Mouse (Mus musculus) hematopoietic stem cell, adult 5-6 weeks (primary cell): ENCODE data around the gene 1700001O22Rik. TPM values are rescaled to one million over a fixed set of nuclear protein-coding genes. Genes with fewer than 3 reads are reported as not detected.

Source experiments
- ATAC-seq, 2 experiments: fragments of 125-278 bp in 1 of 2; replicated peaks in 1 of 2; 2 replicates each; pipeline ENCODE4 v1.8.0; 2016 to 2017; ENCODE audit warnings: inconsistent platforms in 2 of 2, mild to moderate bottlenecking in 2 of 2, moderate number of reproducible peaks in 2 of 2, low read depth in 1 of 2, moderate TSS enrichment in 1 of 2; ENCODE audit not compliant: low FRiP score in 2 of 2, poor library complexity in 2 of 2, severe bottlenecking in 2 of 2, insufficient read depth in 1 of 2, low TSS enrichment in 1 of 2
- total RNA-seq: library from RNA; stranded (forward); fragments of 172-1452, 232-1000 nt; gene quantifications from 2 replicates; pipeline ENCODE4 v1.2.3, GENCODE M21; 2017

The 1700001O22Rik gene
- total RNA-seq, 1 experiment from 2014 or later, result 1.8 TPM

DNA sequence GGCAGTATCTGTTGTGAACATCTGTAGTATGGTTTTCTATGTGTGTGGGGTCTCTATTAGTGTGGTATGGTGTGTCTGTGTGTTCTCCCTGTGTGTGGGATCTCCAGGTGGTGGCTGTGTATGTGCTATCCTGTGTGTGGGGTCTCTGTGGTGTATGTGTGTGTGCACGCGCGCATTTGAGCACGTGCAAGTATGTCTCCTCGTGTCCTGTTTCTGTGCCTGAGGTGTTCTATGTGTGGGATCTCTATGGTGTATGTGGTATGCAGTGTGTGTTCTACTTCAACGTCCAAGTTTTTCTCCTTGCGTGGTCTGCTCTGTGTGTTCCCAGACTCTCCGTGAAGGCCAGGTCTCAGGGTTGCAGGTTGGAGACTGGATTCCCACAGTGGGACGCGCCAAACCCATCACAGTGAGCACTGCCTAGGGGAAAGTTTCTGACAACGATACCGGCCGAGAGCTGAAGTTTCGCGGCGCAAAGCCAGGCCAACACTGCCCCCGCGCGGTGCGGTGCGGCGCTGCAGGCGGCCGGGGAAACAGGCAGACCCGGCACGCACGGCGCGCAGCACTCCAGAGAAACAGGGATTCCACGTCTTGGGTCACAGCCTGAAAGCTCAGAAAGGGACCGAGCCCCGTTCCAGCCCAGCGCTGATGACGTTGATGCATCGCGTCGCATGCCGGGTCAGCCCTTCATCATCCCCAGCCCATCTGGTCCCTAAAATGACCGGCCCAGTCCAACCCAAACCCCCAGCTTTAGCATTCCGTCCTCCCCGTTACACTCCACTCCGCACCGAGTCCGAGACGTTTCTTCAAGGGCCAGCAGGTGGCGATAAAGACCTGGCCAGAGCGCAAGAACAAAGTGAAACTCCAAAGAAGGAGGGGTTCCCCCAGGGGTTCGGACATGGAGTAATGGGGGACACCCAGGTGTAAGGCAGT lies 9.0 kb downstream of the 1700001O22Rik start:
- ATAC-seq, result peak; percentile 70 to 79

DNA sequence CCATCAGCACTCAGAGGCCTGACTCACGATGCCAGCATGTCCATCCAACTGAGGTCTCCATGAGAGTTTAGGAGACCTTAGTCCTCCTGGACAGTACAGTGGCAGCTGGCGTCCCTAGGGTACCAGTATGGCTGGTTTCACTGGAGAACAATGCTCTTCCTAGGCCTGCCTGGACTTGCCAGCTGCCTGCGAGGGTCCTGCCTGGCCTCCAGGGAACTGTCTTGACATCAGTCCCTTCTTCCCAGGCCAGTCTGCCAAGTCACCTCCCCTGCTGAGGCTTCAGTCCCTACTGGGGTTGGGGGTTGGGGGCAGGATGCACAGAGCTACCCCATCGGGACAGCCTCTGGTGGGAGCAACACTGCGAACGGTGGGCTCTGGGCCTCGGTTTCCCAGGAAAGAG lies 11.4 kb downstream of the 1700001O22Rik start:
- ATAC-seq, result no peak

DNA sequence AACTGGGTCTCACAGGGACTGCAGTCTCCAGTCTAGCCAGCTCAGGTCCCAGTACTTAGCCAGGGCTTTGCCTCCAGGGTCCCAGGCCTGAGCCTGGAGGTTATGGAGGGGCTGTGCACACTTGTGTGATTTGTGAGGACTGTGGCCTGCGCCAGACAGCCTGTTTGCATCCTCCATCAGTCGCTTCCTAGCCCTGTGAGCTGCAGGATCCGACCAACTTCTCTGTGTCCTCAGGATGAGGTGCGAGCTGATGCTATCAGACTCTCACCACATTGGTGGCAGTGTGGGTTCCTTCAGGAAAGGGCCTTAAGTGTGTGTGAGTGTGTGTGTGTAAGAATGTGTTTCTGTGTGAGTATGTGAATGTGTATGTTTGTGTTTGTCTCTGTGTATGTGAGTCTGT lies 16.0 kb downstream of the 1700001O22Rik start:
- no peak for ATAC-seq

DNA sequence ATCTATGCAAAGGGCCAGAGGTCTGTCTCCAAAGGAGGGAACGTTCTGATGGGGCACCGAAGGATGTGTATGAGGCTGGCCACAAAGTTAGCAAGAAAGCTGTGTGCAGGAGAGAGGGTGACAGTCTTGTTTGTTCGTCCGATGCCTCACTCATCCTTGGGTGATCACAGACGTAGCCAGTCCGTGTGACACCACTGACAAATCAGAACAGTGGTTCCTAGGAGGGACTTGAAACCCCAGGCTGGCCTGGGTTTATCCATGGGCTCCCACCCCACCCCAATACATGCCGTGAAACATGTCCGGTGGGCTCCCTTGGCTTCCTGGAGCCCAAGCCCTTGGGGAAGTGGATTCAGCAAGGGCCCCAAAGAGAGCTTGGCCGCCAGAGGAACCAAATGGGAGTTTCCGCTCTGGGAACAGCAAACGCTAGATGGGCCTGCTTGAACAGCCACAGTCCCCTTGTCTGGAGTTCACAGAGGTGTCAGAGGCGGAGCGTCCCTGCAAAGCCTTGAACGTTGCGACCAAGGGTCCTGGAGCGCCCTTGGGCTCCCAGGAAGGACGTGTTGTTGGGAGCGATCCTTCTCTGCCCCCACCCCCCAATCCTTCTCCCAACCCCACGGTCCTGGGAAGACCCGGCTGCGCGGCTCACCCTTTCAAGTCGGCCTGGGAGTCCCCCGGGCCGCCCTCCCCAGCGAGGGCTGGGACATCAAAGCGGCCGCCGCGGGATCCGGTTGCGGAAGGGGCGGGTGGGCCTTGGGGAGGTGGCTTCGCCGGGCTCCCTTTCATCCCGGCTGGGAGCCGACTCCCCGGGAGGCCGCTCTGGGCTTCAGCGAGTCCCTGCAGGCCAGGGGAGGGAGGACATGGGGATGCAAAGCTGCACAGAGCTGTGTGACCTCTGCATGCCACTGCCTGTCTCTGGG lies 19.1 kb downstream of the 1700001O22Rik start:
- 0 out of 4 replicates have a peak, but pooled peaks of 1 of the 2 experiments have one; percentile 36 for ATAC-seq

DNA sequence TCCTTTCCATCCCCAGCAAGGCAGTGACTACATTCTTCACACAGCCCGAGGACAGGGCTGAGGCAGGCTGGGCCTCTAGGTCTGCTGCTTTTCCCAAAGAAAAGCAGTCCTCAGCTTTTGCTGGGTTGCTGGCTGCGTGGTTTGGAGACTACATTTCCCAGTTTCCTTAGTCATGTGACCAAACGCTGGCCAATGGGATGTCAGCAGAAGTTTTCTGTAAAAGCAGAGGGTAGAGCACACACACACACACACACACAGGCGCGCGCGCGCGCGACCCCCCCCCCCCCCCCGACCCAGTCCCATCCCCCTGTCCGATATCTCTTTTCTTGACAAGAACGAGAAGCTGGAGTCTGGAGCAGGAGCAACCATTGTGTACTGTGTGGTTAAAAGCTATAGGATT lies 20.1 kb downstream of the 1700001O22Rik start:
- ATAC-seq, result no peak

DNA sequence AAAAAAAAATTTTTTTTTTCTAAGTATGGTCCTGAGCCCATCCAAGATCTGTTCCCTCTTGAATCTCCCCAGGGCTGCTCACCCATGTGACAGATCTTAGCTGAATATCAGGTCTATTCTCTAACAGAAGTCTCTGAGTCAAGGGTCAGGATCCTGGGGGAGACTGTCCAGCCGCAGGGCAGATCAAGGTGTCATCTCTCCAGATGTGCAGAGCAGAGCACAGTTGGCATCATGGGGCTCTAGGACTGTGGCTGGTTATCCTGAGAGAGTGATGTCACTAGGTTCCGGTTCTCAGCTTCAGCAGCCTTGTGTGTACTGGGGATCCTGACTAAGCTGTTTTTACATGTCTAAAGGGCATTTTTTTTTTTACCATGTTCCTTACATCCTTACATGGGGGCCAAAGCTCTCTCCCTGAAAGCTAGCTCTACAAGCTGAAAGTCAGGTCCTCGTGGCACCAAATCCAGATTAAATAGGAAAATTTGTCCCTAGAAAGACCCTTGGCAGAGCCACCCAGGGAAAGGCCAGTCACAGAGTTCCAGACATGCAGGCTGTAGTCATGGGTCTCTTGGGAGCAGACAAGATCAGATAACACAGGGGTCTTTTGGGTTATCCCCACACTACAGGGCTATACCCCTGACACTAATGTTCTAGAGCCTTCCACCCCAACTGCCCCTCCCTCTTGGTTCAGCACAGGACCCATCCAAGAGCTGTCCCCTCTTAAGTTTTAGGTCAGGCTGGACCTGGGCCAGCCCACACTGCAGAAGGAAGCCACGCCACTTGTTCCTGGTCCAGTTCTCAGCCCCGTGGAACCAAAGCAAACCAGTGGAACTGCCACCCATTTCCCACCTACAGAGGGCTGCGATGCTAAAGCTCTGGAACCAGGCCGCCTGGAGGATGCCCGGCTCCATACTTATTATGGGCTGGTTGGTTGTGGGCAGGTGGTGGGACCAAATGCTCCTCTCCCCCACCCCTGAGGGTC lies 20.9 kb downstream of the 1700001O22Rik start:
- no peak for ATAC-seq

DNA sequence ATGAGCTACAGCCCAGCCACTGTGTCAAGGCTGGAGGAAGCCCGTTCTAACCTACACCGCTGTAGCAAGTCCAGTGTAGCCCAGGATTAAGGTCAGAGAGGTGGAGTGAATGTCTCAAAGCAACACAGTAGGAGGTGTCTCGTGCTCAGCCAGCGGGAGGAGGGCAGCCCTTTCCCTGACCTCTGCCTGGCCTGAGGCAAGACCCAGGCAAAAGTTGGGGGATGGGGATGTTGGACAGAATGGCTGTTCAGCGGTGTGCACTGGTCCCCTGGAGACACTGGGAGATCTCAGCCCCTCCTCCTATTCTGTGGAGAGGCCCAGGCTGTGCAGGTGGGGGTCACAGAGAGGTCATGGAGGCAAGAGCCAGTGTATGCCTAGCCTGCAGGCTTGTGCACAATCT lies 24.2 kb downstream of the 1700001O22Rik start:
- ATAC-seq, result no peak

DNA sequence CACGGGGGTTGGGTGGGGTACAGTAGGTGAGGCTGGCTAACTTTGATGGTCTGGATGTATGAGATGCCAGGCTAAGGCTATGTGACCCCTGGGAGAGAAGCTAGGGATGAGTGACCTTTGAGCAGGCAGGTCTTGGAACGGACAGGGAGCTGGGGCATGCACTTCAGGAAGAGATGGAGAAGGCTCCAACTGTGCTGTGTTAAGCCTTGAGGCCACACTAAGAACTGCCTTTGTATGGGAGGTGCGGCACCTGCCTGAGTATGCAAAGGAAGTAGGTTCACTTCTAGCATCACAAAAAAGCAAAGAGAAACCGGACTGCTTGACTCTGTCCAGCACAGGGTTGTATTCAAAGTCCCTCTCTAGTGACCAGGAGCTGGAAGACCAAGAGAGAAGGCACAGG lies 25.2 kb downstream of the 1700001O22Rik start:
- ATAC-seq, result no peak

DNA sequence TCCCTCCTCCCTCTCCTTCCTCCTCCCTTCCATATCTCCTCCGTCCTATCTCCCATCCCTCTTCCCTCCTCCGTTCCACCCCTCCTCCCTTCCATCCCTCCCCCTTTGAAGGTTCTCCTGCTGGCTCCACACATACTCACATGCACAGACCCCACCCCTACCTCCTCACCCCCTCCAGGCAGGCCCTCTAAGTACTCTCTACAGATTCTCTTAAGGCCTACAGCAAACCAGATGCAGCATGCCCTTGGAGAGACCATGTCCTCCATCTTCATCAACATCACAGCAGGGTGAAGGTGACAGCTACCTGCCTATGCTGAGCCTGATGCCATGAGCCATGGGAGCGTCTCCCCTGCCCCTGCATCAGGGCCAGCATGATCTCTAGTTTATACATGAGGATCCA lies 26.2 kb downstream of the 1700001O22Rik start:
- ATAC-seq, result no peak

DNA sequence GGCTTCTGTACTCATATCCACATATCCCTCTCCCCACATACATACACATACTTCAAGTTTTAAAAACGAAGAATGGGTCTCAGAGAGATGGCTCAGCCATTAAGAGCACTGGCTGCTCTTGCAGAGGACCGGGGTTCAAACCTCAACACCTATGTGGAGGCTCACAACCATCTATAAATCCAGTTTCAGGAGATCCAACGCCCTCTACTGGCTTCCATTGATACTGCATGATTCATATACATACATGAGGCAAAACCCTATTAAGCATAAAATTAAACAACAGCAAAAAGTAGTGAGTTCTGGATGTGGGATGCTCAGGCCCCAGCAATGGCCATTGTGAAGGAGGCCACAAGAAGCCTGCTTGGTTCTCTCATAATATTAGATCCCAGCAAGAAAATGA lies 27.5 kb downstream of the 1700001O22Rik start:
- ATAC-seq, result no peak

DNA sequence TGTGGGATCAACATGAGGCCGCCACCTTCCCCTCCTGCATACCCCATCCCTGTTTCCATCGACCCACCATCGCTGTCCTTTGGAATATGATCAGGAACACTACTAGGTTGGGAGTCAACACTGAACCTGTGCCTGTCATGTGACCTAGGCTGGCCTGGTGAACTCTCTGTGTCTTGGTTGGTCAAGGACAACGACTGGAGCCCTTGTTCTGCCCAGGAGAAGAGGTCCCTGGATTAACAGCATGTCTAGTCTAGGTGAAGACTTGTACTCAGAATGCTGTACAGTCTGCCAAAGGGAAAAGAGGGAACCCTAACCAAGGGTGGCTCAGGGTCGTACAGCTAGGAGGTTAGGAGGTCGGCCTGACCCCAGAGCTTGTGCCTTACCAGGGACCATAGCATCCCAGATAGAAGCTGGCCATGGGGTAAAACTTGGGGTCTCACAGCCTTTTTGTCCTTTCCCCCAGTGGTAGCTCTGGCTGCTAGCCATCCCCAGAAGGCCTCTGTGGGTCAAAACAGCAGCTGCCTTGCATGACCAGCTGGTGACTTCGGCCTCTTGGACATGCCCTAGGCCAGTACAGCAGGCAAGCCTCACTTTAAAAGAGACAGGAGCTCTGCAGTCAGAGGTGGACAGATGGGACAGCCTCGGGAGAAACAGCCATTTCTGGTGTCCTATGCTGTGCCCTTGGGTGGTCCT lies 30.0 kb downstream of the 1700001O22Rik start:
- ATAC-seq, result no peak

DNA sequence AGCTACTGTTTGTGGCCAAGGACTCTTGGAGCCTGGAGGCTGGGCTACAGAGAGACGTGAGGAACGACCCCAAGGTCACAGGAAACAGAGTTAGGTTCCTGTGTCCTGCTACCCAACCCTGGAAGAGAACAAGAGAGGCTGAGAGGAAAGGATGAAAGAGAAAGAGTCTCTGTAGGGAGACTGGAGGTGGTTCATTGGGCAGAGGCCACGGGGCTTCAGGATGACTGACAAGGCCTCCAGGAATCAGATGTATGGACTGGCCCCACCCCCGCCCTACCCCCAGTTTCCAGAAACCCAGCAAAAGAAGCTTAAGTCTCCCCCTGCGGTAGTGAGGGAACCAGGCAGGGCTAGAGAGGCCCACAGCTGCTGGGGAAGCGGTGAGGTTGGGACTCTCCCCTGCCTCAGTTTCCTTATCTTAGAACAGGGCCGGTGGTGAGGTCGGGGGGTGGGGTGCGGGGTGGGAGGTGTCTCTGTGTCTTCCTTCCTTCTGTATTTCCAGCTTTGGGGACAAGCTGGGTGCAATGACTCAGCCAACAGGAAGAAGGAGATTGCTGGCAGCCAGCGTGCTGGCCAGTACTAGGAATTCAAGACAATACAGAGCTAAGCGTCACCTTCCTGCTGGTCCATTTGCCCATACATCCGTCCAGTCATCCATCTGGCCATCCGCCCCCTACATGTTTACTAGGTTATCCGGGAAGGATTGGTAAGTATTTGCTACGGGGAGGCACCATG lies 30.7 kb downstream of the 1700001O22Rik start:
- no peak for ATAC-seq

DNA sequence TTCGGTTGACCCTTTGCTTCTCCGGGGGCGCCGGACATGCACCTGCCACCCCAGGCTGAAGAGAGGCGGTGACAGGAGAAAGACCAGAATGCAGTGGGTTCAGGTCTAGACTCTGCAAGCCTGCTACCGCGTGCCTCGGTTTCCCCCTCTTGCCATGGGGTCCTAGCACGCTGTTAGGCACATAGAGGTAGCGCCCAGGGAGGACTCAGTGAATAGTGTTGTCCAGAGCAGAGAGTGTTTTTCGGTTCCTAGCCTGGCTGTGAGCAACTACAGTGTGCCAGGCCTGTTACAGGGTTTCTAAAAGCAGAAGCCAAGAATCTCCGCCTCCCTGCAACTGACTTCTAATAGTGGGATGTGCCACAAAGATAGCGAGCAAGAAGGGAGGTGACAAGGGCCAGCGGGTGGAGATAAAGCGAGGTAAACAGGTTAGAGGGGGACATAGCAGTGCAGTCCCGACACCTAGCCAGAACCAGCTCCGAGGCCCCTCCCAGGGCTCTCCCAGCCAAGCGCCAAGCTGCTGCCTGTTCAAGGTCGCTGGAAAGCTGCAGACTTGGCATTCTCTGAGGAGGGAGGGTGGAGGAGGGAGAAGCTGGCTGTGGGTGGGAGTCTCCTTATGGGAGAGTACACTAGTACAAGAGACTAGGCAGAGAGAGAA lies 31.5 kb downstream of the 1700001O22Rik start:
- peak; percentile 39 to 65 for ATAC-seq

DNA sequence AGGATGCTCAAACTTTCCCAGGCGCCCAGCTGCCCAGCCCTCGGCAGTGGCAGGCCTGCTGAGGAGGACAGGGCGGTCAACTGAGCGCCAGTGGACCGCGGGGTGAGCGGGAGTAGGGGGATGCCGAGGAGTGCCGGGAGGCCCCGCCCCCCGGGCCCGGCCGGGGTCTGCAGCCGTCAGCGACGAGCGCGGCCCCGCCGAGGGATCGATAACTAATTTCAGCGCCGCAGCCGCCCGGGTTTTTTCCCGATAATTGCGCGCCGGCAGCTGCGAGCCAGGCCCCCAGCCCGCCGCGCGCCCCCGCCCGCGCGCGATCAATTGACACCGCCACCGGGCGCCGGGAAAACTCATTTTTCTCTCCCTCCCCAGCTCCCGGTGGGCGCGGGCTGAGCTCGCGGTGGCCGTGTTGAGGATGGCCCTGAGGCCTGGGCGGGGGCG lies 32.1 kb downstream of the 1700001O22Rik start:
- ATAC-seq, result no peak

DNA sequence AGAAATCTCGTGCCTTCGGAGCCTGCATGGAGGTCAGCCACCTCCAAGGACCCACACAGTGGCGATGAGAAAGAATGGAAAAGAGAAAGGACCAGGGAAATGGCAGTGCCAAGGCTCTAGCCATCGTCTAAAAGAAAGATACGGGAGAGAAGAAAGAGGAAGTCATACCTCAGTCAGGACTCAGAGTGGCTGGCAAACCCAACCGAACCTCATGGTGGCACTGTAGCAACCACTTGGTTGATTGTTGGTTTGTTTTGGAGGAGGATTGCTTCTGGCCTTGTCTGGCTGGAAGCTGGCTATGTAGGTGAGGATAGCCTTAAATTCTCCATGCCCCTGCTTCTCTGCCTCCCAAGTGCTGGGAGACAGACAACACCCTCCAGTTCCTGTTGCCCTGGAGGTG lies 34.3 kb downstream of the 1700001O22Rik start:
- peak; percentile 71 to 80 for ATAC-seq
